Mouse (Mus musculus) right cerebral cortex, postnatal 14 days (tissue): ENCODE results near the gene Tbata.
A peak's percentile ranks its signal among the peaks of the same experiment; 100 is the strongest.

ENCODE experiments used
- DNase-seq: peaks from one replicate; pipeline ENCODE4 v3.0.0; 2022

Tbata gene

DNA sequence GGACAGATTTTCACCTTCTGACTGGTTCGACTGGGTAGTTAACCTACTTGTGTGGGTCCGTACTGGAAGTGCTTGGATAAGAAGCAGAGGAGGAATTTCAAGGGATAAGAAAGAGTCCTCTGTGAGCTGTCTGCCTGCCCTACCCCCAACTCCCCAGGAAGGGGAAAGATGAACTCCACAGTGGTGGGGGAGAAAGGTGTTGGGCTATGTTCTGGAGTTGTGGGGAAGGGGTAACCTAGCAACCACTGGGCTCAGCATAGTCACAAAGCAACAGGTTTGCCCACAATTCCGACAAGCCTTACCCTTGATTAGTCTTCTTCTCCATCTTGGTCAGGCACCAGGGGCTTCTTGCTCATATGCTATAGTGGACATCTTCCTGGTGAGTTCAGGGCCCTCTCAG is at the start of gene Tbata:
Gene Tbata (plus strand): TSS at position 301 of the 400 bp plus-strand sequence.
- DNase-seq = no peak

DNA sequence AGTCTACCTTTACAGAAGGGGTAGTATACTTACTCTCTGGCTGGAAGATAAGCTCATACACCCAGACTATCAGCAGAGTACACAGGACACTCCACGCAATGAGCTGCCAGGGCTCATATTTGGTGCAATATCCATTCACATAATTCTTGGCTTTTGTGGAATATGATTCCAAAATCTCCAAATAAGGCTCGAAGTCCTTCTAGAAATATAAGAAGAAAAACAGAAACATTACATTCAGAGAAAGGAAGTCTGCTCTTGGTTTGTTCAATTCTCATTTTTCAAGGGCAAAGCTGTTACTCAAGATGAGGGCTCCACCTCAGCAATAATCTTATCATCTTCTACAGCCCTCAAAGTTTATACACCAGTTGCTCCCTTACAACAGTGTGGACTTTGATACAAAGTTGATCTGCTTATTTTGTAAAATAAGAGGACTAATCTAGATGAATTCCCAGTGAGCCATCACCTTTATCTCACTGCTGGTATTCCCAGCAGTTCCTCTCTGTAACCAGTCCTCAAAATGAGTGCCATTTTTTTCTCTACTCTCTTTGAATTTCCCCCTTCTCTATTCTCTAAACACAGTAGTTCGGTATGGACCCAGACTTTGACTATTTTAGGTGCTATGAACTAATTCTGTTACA is 48.4 kb upstream of the Tbata start:
- DNase-seq = no peak

DNA sequence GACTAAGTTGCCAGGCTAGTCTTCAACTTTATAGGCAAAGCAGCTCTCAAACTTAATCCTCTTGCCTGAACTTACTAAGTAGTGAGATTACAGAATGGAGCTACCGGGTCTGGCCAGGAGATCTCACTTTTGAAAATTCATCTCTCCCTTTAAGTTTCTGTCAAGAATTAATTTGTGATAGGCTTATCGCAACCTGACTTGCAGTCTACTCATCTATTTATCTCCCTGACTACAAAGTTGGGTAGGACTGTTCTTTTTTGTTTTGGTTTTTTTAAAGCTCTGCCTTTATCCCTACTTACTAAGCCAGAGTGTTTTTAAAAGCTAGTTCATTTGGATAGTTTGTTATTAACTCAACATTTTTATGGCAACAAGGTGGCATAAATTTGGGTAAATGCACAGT is 47.3 kb upstream of the Tbata start:
- DNase-seq = no peak

DNA sequence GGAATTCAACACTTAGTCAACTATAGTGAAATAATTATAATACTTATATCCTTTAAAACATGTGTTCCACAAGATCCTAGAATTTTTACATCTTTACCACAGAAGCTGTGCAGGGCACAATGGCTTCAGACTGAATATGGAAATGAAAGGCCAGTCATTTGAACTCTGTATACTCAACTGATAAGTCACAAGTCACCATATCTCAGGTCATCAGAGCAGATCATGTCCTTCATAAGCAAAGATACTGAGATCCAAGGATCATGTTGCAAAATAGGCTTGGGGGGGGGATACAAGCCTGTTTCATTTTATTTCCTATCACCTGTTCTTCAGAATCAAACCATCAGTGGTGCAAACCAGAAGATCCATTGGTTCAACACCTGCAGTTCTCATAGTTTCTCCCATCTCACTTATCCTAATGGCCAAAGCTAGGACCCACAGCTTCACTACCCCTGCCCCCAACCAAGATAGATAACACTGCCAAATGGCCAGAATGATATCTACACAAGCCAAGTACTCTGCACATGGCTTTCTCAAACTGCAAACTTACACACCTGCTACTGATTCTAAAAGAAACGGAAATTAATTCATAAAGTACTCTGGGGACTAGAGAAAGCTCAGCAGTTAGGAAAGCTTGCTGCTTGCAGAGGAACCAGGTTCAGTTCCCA is 42.9 kb upstream of the Tbata start:
- DNase-seq = no peak

DNA sequence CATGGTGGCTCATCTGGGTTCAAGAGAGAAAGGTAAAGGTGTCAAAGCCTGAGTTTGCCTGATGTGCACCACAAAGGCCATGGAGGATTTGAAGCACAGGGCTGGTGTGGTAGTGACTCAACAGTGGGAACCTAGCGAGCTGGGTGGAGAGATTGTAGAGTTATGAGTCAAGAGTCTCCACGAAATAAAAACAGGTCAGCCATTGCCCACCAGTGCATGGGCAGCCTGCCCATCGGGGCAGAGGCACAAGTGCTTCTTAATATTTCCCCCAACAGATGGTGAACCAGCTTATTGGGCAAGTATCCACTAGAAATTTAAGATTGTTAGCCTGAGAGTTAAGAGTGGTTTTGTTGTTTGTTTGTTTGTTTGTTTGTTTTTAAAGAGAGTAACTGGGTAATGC is 40.8 kb upstream of the Tbata start:
- DNase-seq = no peak

DNA sequence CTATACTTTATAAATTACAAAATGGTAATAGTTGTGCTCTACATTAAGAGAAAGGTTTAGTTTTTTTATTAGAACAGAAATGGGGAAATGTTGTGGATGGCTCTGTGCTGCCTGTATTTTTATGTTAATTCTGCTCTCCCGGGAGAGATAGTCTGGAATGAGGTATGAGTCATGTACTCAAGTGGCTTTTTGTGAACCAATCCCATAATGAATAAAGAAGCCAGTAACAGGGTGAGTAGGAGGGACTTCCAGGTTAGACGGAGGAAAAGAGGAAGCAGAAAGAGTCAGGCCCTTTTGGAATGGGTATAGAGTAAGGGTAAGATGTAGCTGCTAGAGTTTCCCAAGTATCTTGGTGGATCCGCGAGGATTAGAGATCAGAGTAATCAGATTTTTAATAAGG is 37.7 kb upstream of the Tbata start:
- no peak for DNase-seq

DNA sequence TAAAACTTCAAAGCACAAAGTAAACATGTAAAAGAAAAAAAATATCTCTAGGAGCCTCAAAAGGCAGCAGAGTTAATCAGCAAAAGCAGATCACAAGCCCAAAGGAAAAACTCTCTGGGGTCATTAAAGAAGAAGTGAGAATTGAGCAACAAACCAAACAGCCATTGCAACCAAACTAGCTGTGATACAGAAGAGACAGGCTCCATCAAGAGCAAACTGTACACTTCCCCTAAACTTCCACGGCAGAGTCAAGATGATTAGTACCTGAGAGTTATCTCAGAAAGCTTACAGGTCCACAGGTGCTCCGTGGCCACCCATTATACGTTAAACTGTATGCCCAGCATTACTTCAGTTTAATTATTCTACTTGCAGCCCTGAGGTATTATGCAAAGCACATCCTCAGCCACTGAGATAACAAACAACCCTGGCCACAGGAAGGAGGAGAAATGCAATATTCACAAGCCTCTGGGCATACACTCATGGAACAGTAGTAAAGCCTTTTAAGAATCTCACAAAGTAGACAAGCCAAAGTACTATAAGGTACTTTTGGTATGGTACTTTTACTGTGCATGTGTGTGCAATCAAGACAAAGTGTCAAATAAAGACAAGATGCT is 36.4 kb upstream of the Tbata start:
- DNase-seq = no peak

DNA sequence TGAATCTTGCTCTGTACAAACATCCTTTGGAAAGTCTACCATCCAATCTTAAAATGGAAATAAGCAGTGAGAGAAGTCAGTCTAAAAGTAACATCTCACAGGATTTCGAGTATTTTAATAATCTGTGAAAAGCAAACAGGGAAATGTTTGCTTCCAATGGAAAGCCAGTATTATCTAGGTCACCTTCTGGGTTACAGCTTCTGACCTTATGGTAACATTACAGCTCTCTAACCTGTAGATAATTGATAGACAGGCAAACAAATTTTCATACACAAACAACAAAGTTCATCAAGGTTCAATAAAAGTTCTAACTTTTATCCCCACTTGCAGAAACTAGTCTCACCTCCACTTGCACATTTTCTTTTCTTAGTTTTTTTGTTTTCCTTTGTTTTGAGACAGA is 34.2 kb upstream of the Tbata start:
- DNase-seq = no peak

DNA sequence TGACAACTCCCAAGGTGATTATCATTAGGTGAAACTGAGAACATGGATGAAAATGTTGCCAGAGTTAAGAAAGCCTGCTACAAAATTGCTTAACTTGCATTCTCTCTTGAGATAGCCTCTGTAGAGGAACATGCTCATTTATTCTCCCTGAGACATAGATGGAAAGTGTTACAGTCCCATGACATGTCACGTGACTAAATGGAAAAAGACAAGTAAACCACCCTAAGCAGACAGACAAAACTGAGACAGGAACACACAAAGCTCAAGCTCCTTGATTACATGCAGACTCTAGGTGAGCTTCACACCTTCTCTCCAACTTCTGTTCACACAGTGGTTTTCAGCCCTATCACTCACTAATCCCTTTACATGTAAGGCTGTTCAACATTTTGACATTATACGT is 28.4 kb upstream of the Tbata start:
- no peak for DNase-seq

DNA sequence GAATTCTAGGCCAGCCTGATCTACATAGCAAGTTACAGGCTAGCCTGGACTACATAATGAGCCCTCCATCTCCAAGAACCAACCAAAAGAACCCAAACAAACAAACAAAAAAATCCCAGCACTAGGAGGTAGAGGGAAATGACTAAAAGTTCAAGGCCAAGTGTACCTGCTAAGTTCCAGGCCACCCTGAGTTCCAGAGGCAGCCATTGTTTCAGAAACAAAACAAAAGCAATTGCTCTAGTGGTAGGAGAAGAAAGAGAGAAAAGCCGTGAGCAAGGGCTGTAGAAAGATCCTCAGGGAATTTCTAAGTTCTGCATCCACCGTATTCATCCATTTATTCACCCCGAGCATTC is 26.0 kb upstream of the Tbata start:
- DNase-seq = no peak

DNA sequence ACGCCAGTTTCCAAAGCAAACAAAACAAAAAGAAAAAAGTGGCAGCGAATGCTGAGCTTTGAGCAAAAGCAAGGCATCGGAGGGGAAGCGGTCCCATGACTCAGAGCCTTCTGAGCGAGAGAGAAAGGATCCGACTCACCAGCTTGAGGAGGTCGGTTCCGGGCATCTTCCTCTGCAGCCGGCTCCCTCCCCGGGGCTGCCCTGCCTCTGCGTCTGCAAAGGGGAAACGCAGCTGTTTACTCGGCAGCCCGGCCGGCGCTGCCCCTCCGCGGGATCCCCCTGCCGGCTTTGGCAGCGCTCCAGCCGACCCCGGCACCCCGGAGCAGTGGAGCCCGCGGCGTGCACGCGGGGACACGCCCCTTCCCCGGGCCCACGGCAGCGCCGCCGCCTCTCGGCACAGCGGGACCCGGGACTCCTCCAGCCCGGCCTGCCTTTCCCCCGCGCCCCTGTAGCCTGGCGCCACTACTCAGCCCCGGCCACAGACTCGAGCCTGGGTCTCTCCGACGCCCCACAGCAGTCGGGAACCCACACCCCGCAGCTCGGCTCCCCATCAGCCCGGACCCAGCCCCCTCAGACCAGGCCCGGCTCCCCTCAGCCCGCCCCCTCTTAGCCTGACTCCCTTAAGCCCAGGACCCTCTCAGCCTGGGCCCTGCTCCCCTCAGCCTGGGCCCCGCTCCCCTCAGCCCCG is 25.5 kb upstream of the Tbata start:
- DNase-seq = peak; percentile 60

DNA sequence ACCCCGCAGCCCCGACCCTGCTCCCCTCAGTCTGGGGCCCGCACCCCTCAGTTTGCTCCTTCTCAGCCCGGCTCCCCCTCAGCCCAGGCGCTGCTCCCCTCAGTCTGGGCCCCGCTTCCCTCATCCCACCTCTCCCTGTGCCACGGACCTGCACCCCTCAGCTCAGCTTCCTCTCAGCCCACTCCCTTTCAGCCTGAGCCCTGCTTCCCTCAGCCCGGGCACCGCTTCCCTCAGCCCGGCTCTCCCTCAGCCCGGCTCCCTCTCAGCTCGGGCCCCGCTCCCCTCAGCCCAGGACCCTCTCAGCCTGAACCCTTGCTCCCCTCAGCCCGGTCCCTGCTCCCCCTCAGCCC is 25.0 kb upstream of the Tbata start:
- peak; percentile 22 for DNase-seq

DNA sequence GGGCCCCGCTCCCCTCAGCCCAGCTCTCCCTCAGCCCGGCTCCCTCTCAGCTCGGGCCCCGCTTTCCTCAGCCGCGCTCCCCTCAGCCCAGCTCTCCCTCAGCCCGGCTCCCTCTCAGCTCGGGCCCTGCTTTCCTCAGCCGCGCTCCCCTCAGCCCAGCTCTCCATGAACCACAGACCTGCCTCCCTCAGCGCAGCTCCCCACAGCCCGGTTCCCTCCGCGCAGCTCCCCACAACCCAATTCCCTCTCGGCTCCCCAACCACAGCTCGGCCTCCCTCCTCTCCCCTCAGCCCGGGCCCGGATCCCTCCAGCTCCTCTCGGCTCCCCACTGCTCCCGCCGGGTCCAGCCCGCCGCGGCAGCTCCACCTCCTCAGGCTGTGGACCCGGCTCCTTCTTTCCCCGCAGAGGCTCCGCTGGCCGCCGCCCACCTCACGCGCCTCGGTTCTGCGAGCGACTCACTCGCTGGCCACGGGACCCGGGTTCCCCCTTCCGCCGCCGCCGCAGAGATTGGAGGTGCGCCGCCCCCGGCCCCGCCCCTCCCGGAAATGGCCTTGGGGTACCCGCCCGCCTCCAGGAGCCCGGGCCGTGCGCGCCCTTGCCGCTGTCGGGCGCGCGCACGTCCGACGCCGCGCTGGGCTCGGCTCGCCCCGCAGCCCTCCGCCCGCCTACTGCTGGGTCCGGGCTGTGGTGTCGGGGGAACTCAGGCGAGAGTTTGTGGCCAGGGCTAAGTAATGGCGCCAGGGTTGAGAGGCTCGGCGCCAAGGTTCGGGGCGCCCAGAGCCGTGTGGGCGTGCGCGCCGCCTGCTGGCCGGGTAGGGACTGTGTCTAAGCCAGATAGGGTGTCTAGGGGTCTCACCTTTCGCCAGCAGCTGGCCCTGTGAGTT is 24.4 kb upstream of the Tbata start, which contains the start of gene Sgpl1:
Gene Sgpl1 (minus strand): TSS at position 547 of the 884 bp plus-strand sequence.
- DNase-seq = peak; percentile 91

DNA sequence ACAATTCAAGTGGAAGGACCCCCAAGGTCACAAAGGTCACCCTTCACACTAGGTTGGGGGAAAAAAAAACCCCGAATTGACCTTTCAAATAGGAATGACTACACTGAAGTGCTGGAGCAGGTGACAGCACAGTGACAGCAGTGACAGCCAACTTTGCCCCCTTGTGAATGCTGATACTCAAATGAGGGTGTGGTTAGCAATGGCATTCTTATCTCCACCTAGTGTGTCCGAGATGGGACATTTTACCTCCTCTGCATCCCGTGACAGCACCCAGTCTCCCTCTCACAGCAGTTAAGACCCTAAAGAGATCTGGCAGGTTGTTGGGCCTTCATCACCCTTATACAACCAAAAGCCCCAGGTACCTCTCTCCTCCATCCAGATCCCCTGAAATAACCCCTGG is 22.3 kb upstream of the Tbata start:
- DNase-seq = no peak

DNA sequence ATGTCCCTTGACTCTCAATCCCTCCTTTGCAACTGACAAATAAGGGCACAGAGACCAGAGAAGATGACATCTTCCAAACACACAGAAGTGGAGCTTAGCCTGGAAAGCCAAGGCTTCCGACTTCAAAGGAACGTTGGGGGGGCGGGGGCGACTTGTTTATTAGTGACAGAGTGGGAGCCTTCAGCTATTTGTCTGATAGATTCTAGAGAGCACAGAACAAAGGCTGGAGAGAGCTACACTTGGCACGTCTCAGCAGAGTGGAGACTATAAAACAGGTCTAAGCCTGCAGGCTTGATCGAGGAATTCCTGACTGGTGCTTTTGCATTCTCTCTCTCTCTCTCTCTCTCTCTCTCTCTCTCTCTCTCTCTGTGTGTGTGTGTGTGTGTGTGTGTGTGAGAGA is 21.1 kb upstream of the Tbata start:
- DNase-seq = no peak

DNA sequence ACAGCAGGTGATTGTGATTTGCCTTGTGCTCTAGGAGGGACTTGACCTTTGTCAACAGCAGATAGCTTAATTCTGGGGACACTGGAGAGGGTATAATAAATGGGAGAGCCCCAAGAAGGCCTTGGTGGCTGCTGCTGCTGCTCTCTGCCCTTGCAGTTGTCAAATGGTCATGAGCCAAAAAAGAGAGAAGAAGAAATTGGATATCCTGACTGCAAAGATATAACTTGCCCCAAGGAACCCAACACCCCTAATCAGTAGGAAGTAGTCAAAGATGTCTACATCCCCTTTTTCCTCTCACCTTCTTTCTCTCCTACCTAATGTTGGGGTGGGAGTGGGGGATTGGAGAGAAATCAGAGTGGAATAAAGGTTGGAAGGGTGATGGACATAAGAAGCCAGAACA is 19.6 kb upstream of the Tbata start:
- no peak for DNase-seq

DNA sequence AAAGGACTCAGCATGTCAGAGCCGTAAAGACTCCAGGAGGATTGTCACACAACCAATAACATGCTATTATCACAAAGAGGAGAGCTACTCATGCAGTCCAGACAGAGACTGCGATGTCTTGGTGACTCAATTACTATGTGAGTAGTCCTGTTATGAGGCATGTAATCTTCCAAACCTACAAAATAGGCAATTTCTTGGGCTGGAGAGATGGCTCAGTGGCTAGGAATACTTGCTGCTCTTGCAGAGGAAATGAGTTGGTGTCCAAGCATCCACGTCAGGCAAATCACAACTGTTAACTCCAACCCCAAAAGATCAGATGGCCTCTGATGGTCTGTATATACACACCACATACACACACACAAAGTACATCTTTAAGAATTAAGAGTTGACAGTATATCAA is 16.1 kb upstream of the Tbata start:
- DNase-seq = no peak

DNA sequence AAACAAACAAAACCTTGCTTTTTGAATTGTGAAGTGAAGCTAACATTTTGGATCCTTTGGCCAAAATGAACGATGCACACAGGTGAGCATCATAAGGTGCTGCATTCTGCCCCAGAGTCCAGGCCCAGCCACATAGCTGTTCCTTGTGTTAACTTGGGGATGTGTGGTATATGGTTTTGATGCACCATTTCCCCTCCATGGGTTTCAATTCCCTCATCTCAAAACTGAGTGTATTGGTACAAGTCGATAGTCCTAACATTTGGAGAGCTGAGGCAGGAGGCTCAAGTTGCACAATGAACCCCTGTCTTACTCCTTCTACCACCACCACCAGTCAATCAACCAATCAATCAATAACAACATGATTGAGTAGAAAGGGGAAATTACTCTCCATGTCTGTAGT is 15.3 kb upstream of the Tbata start:
- no peak for DNase-seq

DNA sequence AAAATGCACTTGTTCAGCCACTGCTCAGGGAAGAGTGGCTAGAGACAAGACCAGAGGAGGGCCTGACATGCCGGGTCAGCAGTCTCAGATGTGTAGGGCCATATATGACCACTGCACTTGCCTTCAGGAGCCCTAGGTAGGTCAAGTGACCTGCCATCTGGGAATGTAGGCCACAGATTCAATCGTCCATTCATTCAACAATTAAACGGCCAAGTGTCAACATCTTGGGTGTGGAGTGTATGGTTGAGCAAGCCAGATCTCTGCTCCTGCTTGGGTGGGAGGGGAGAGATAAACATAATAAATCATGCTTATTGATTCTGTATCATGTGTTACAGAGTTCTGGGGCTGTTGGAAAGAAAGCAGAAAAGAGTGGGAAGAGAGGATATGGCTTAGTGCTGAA is 13.2 kb upstream of the Tbata start:
- no peak for DNase-seq

DNA sequence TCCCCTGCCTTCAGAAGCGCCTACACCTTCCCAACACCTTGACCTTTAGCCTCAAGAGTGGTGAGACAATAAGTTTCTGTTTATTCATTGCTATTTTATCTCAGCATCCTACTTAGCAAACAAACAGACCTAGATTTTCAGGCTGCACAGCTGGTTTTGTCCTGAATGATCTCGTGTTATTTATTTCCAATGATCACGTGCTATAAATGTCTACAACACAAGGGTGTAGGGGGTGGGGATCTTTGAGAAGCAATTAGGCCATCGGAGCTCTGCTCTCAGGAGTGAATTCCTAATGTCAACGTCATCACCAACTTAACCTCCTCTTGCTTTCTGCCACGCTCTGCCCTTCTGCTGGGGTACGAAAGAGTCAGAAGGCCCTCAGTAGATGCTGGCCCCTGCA is 11.7 kb upstream of the Tbata start:
- no peak for DNase-seq

DNA sequence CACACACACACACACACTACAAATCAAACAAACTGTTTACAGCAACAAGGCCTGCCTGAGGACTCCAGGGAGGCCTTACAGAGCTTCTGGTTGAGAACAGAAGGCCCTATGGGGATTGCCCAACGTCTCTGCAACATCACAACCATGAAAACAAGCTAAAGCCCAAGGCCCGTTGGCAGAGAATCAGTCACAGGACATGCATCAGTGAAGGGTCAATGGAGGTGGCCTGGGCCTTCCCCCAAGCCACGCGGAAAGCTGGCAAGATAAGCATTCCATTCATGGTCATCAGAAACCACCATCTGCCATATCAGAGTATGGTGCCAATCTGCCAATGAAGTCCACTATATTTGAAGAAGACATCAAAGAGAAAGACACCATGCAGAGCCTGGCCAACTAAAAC is 11.1 kb upstream of the Tbata start:
- DNase-seq = no peak

DNA sequence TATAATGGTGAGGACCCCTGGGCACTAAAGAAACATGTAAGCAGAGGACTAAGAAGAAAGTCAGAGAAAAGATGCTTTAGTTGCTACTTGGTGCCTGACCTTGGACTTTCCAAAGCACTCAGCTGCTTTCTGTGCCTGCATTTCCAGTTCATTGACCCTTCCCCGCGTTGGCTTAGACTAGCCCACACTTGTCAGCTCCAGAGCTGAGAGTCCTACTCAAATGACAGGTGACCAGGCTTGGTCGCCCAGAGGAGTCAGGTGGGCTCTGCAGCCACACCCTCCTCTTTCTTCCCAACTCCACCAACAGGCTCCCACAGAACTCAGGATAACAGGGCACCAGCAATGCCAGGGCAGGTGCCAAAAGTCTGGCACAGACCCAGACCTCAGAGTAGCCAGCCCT is 9.4 kb upstream of the Tbata start:
- no peak for DNase-seq
